Mouse (Mus musculus) embryo, embryonic 9.5 days (tissue): ENCODE measurements around the gene Abcc1.

Source experiments
- DNase-seq: peaks from one replicate; pipeline ENCODE4 v3.0.0-alpha.2; 2017; ENCODE audit errors: extremely low spot score

Abcc1 gene

GRCm38 (mm10) chr16:14439801-14440614 is 78.7 kb downstream of the Abcc1 start:
- DNase-seq: no peak

GRCm38 (mm10) chr16:14444059-14444855 is 82.9 kb downstream of the Abcc1 start:
- no peak for DNase-seq

GRCm38 (mm10) chr16:14445197-14445596 is 83.8 kb downstream of the Abcc1 start:
- no peak for DNase-seq

GRCm38 (mm10) chr16:14447366-14447765 is 86.0 kb downstream of the Abcc1 start:
- no peak for DNase-seq

- no peak for DNase-seq
Measured at GRCm38 (mm10) chr16:14448307-14448706, 86.9 kb downstream of the Abcc1 start.

GRCm38 (mm10) chr16:14449861-14450260 is 88.5 kb downstream of the Abcc1 start:
- DNase-seq: no peak

- no peak for DNase-seq
Measured at GRCm38 (mm10) chr16:14451374-14452046, 90.2 kb downstream of the Abcc1 start.

- DNase-seq: no peak
Measured at GRCm38 (mm10) chr16:14462535-14462934, 101.2 kb downstream of the Abcc1 start.

GRCm38 (mm10) chr16:14465016-14465415 is 103.7 kb downstream of the Abcc1 start:
- DNase-seq: no peak

- DNase-seq: no peak
Measured at GRCm38 (mm10) chr16:14468351-14468750, 107.0 kb downstream of the Abcc1 start.

- no peak for DNase-seq
Measured at GRCm38 (mm10) chr16:14468841-14469240, 107.5 kb downstream of the Abcc1 start.

- no peak for DNase-seq
Measured at GRCm38 (mm10) chr16:14472171-14472570, 110.8 kb downstream of the Abcc1 start.

- no peak for DNase-seq
Measured at GRCm38 (mm10) chr16:14473686-14474085, 112.3 kb downstream of the Abcc1 start.

- no peak for DNase-seq
Measured at GRCm38 (mm10) chr16:14475001-14475400, 113.6 kb downstream of the Abcc1 start.

GRCm38 (mm10) chr16:14476056-14476455 is 114.7 kb downstream of the Abcc1 start:
- no peak for DNase-seq

- DNase-seq: no peak
Measured at GRCm38 (mm10) chr16:14476701-14477400, 115.5 kb downstream of the Abcc1 start.

GRCm38 (mm10) chr16:14477510-14478300 is 116.3 kb downstream of the Abcc1 start:
- DNase-seq: no peak

- DNase-seq: no peak
Measured at GRCm38 (mm10) chr16:14479641-14480040, 118.3 kb downstream of the Abcc1 start.

GRCm38 (mm10) chr16:14483221-14483620 is 121.9 kb downstream of the Abcc1 start:
- DNase-seq: no peak

- DNase-seq: no peak
Measured at GRCm38 (mm10) chr16:14493491-14494114, 132.2 kb downstream of the Abcc1 start.
